Mouse (Mus musculus) gastrocnemius, postnatal 4 days (tissue): ENCODE results near the gene Acad12. TPM values are rescaled to one million over a fixed set of nuclear protein-coding genes. Genes with fewer than 3 reads are reported as not detected.
"Not testable (repeated sequence)": the region's sequence is repeated elsewhere in the genome, so short reads cannot be mapped to it uniquely, and the experiment has no call there.

Source experiments
- DNase-seq, 2 experiments: peaks; one replicate each; pipeline ENCODE4 v3.0.0; 2021 to 2022; ENCODE audit warnings: low spot score in 2 of 2, mixed read lengths in 2 of 2
- long read RNA-seq, 2 experiments: library from polyadenylated mRNA; stranded (forward); transcript quantifications; one replicate each; pipeline ENCODE4 v2.0.0; 2021
- total RNA-seq, 2 experiments: library from RNA; stranded (reverse); gene quantifications; 2 replicates each; pipeline ENCODE4 v1.2.3; 2021

Gene Acad12
- total RNA-seq = 10 to 100 TPM; 10.6 to 11.5 TPM
- long read RNA-seq, experiment 1, transcript Acad12-201 (11 exons, 3,881 nt) = major isoform, 8 of 42 reads
- long read RNA-seq, experiment 1, partial matches to known transcripts = 1 of 42 reads
- long read RNA-seq, experiment 1, other reads (novel, unspliced or antisense) = 33 of 42 reads
- long read RNA-seq, experiment 2, transcript Acad12-201 (11 exons, 3,881 nt) = major isoform, 6 of 39 reads
- long read RNA-seq, experiment 2, partial matches to known transcripts = 0 of 39 reads
- long read RNA-seq, experiment 2, other reads (novel, unspliced or antisense) = 33 of 39 reads

GRCm38 (mm10) chr5:121618592-121619513, at the start of gene Acad12:
TSS of gene Acad12 (minus strand) at chr5:121618938.
- DNase-seq = peak; percentile 75 to 87

GRCm38 (mm10) chr5:121668411-121668810, 49.7 kb upstream of the Acad12 start:
- DNase-seq = no peak

GRCm38 (mm10) chr5:121667067-121667466, 48.3 kb upstream of the Acad12 start:
- no peak for DNase-seq

GRCm38 (mm10) chr5:121664971-121665370, 46.2 kb upstream of the Acad12 start:
- no peak for DNase-seq

- DNase-seq = no peak
These were observed 45.3 kb upstream of the Acad12 start for GRCm38 (mm10) chr5:121664078-121664477.

- DNase-seq = no peak
These were observed 44.7 kb upstream of the Acad12 start for GRCm38 (mm10) chr5:121663456-121663855.

- DNase-seq = no peak
These were observed 42.8 kb upstream of the Acad12 start for GRCm38 (mm10) chr5:121661494-121661893.

GRCm38 (mm10) chr5:121660897-121661254, 42.1 kb upstream of the Acad12 start:
- no peak for DNase-seq

- peak; percentile 93 to 95 for DNase-seq
These were observed 41.5 kb upstream of the Acad12 start, which contains the start of the genes Acad10 and Brap for GRCm38 (mm10) chr5:121660059-121660896. TSS of gene Acad10 (minus strand) at chr5:121660514. TSS of gene Brap (plus strand) at chr5:121660563.

GRCm38 (mm10) chr5:121657656-121658055, 38.9 kb upstream of the Acad12 start:
- DNase-seq = not testable (repeated sequence)

GRCm38 (mm10) chr5:121656866-121657265, 38.1 kb upstream of the Acad12 start:
- DNase-seq = not testable (repeated sequence)

GRCm38 (mm10) chr5:121654526-121654925, 35.8 kb upstream of the Acad12 start:
- DNase-seq = no peak

GRCm38 (mm10) chr5:121649134-121649533, 30.4 kb upstream of the Acad12 start:
- DNase-seq = no peak

GRCm38 (mm10) chr5:121639601-121640000, 20.9 kb upstream of the Acad12 start:
- no peak for DNase-seq

GRCm38 (mm10) chr5:121637296-121637695, 18.6 kb upstream of the Acad12 start:
- no peak for DNase-seq

- DNase-seq = no peak
These were observed 15.9 kb upstream of the Acad12 start for GRCm38 (mm10) chr5:121634668-121635067.

- DNase-seq = no peak
These were observed 14.1 kb upstream of the Acad12 start for GRCm38 (mm10) chr5:121632804-121633203.

- DNase-seq = not testable (repeated sequence)
These were observed 12.4 kb upstream of the Acad12 start for GRCm38 (mm10) chr5:121631106-121631647.

GRCm38 (mm10) chr5:121627871-121628270, 9.1 kb upstream of the Acad12 start:
- peak; percentile 67 to 81 for DNase-seq

GRCm38 (mm10) chr5:121623241-121623640, 4.5 kb upstream of the Acad12 start:
- no peak for DNase-seq

- DNase-seq = no peak
These were observed 2.4 kb upstream of the Acad12 start for GRCm38 (mm10) chr5:121621102-121621501.
